In genomic region chr6:86361373-86361772, GRCm38 (mm10) we compare ENCODE assay signal across 26 mouse cellular contexts. TPM values are rescaled to one million over a fixed set of nuclear protein-coding genes. Genes with fewer than 3 reads are reported as not detected.
DNase-seq lines count a peak whose midpoint lies in the region; ATAC-seq and TF ChIP-seq lines count a peak whose summit lies in the region.
"Had no signal": no experiment of that assay in that cellular context is flagged by ENCODE, and none has a peak within 500 bp of the region (broad histone marks: within the 10 kb centered on the region; RNA-seq: fewer than 3 reads in every experiment).

No protein-coding gene starts in this region.

- no peak overlapping the region for H3K4me2 ChIP-seq in forebrain, postnatal 0 days (ENCODE audit: low read depth)
- H3K4me2 ChIP-seq in forebrain, embryonic 15.5 days (replicated peaks), result no peak overlapping the region
- no peak overlapping the region for H3K4me2 ChIP-seq in liver, embryonic 14.5 days (ENCODE audit: low read depth)
- H3K4me2 ChIP-seq in liver, embryonic 11.5 days, result no peak overlapping the region
- H3K4me2 ChIP-seq: heart, embryonic 15.5 days; hindbrain, embryonic 15.5 days; lung, embryonic 15.5 days; neural tube, embryonic 13.5 days had no signal

- H3K4me3 ChIP-seq in forebrain, postnatal 0 days (ENCODE audit: low read depth, low read length), result no peak overlapping the region
- no peak overlapping the region for H3K4me3 ChIP-seq in forebrain, embryonic 15.5 days
- no peak overlapping the region for H3K4me3 ChIP-seq in liver, embryonic 14.5 days (ENCODE audit: insufficient read depth in 1 of 2, low read depth in 2 of 2, low read length in 2 of 2)
- H3K4me3 ChIP-seq in liver, embryonic 11.5 days (ENCODE audit: low read depth, low read length), result no peak overlapping the region
- H3K4me3 ChIP-seq: forebrain, embryonic 10.5 days; heart, embryonic 15.5 days; hindbrain, embryonic 15.5 days; limb, embryonic 10.5 days; lung, embryonic 15.5 days; megakaryocyte, embryonic 14.5 days; myocyte; neural tube, embryonic 13.5 days had no signal

- peaks cover 5% of the 10 kb centered on the region; the same call in 1 of the 2 replicates for H3K4me1 ChIP-seq in forebrain, postnatal 0 days (ENCODE audit: insufficient read depth)
- H3K4me1 ChIP-seq in forebrain, embryonic 15.5 days, result peaks cover 8% of the 10 kb centered on the region
- H3K4me1 ChIP-seq in liver, embryonic 14.5 days (replicated peaks; ENCODE audit: control insufficient read depth in 2 of 2, insufficient read depth in 2 of 2, low read length in 1 of 2), result peaks cover under 1 to 5% of the 10 kb centered on the region in 2 experiments; a peak in 3 of 4 replicates
- peaks cover 5% of the 10 kb centered on the region for H3K4me1 ChIP-seq in liver, embryonic 11.5 days (replicated peaks; ENCODE audit: control insufficient read depth, insufficient read depth, low read length)

- DNase-seq in forebrain, postnatal 0 days, result no peak
- no peak for DNase-seq in liver, embryonic 14.5 days (ENCODE audit: low read depth in 3 of 3, low spot score in 3 of 3)
- DNase-seq in liver, embryonic 11.5 days (ENCODE audit: low spot score), result no peak
- peak; percentile 48 for DNase-seq in ES-CJ7 (ENCODE audit: low read depth, low spot score)
- DNase-seq in induced T-regulatory cell, adult 2 months (ENCODE audit: low read depth), result peak; percentile 22
- DNase-seq in urinary bladder, postnatal 10 days (ENCODE audit: low spot score), result no peak
- DNase-seq: cerebellum, adult 11-12 months; cerebellum, postnatal 10 days; gastrocnemius, postnatal 36 days; heart, postnatal 36 days; liver; lung, postnatal 36 days; midbrain, embryonic 14.5 days; retina, postnatal 1 day; right cerebral cortex, postnatal 25 days; spleen, adult 18-20 months; thymus, postnatal 36 days had no signal

- TF ChIP-seq CTCF in forebrain, postnatal 0 days (IDR thresholded peaks at IDR 0.05; ENCODE audit: low read depth), result peak; percentile 37
- peak; percentile 39 for TF ChIP-seq CTCF in liver, embryonic 14.5 days (IDR thresholded peaks at IDR 0.05; ENCODE audit: low read depth)

- no peak overlapping the region for H3K9ac ChIP-seq in forebrain, postnatal 0 days
- H3K9ac ChIP-seq in forebrain, embryonic 15.5 days (replicated peaks), result no peak overlapping the region
- H3K9ac ChIP-seq in liver, embryonic 14.5 days (replicated peaks), result no peak overlapping the region
- no peak overlapping the region for H3K9ac ChIP-seq in liver, embryonic 11.5 days (ENCODE audit: low read depth, low read length)
- H3K9ac ChIP-seq: heart, embryonic 15.5 days; hindbrain, embryonic 15.5 days; lung, embryonic 15.5 days; neural tube, embryonic 13.5 days had no signal

- no peak overlapping the region for H3K27ac ChIP-seq in forebrain, postnatal 0 days (ENCODE audit: low read depth, low read length)
- H3K27ac ChIP-seq in forebrain, embryonic 15.5 days (replicated peaks), result no peak overlapping the region
- H3K27ac ChIP-seq in liver, embryonic 14.5 days, result no peak overlapping the region
- no peak overlapping the region for H3K27ac ChIP-seq in liver, embryonic 11.5 days (ENCODE audit: low read depth, low read length)
- H3K27ac ChIP-seq: forebrain, embryonic 10.5 days; heart, embryonic 15.5 days; hindbrain, embryonic 15.5 days; limb, embryonic 10.5 days; lung, embryonic 15.5 days; neural tube, embryonic 13.5 days had no signal

- 90% methylated on average over 7 of the region's 7 CpGs for WGBS in forebrain, postnatal 0 days
- WGBS in forebrain, embryonic 15.5 days, result 90% methylated on average over 7 of the region's 7 CpGs
- WGBS in liver, embryonic 14.5 days (ENCODE audit: insufficient replicate concordance), result 73% methylated on average over 7 of the region's 7 CpGs
- 81% methylated on average over 7 of the region's 7 CpGs for WGBS in liver, embryonic 11.5 days

- H3K9me3 ChIP-seq in forebrain, postnatal 0 days (ENCODE audit: low read length), result no peaks in the 10 kb centered on the region
- H3K9me3 ChIP-seq in forebrain, embryonic 15.5 days, result no peaks in the 10 kb centered on the region
- H3K9me3 ChIP-seq in liver, embryonic 14.5 days (ENCODE audit: control insufficient read depth, low read length), result no peaks in the 10 kb centered on the region
- no peaks in the 10 kb centered on the region for H3K9me3 ChIP-seq in liver, embryonic 11.5 days (ENCODE audit: control insufficient read depth, low read length)
- H3K9me3 ChIP-seq: forebrain, embryonic 10.5 days; heart, embryonic 15.5 days; hindbrain, embryonic 15.5 days; limb, embryonic 10.5 days; lung, embryonic 15.5 days had no signal

- H3K36me3 ChIP-seq in forebrain, postnatal 0 days (ENCODE audit: insufficient read depth), result no peaks in the 10 kb centered on the region
- H3K36me3 ChIP-seq in forebrain, embryonic 15.5 days, result no peaks in the 10 kb centered on the region
- H3K36me3 ChIP-seq in liver, embryonic 14.5 days (replicated peaks; ENCODE audit: control insufficient read depth, insufficient read depth, low read depth), result no peaks in the 10 kb centered on the region
- H3K36me3 ChIP-seq in liver, embryonic 11.5 days (ENCODE audit: control insufficient read depth, insufficient read depth, low read length), result no peaks in the 10 kb centered on the region
- H3K36me3 ChIP-seq: forebrain, embryonic 10.5 days; heart, embryonic 15.5 days; hindbrain, embryonic 15.5 days; limb, embryonic 10.5 days; lung, embryonic 15.5 days; neural tube, embryonic 13.5 days had no signal

- TF ChIP-seq EP300 in liver, embryonic 14.5 days (IDR thresholded peaks at IDR 0.05; ENCODE audit: low read depth), result no peak

- no peak for ATAC-seq in forebrain, postnatal 0 days
- no peak for ATAC-seq in forebrain, embryonic 15.5 days (replicated peaks)
- ATAC-seq in liver, embryonic 14.5 days (ENCODE audit: insufficient read depth), result no peak
- no peak for ATAC-seq in liver, embryonic 11.5 days (replicated peaks; ENCODE audit: low FRiP score)

- H3K27me3 ChIP-seq in forebrain, postnatal 0 days (ENCODE audit: insufficient read depth, low read length), result no peaks in the 10 kb centered on the region
- no peaks in the 10 kb centered on the region for H3K27me3 ChIP-seq in forebrain, embryonic 15.5 days
- H3K27me3 ChIP-seq in liver, embryonic 14.5 days (ENCODE audit: control insufficient read depth, insufficient read depth, low read length), result no peaks in the 10 kb centered on the region
- H3K27me3 ChIP-seq in liver, embryonic 11.5 days (replicated peaks; ENCODE audit: control insufficient read depth, insufficient read depth, low read length), result no peaks in the 10 kb centered on the region
- H3K27me3 ChIP-seq: heart, embryonic 15.5 days; hindbrain, embryonic 15.5 days; lung, embryonic 15.5 days; neural tube, embryonic 13.5 days had no signal

RNA-seq across cellular contexts. Expression of gene Fam136a, which starts 4.1 kb away (rescaled TPM):
- 65.9 and 85.8 TPM in 2 replicates for total RNA-seq in forebrain, postnatal 0 days (2014; rRNA removed)
- polyA plus RNA-seq in forebrain, postnatal 0 days (2015; fragmentation: Nextera tagmentation; extraction: Ambion mirVana), result 75.1 and 75.2 TPM in 2 replicates
- polyA plus RNA-seq in forebrain, embryonic 15.5 days (2015; fragmentation: Nextera tagmentation; extraction: Ambion mirVana), result 119 and 123 TPM in 2 replicates
- polyA plus RNA-seq in liver, embryonic 14.5 days (2012; rRNA removed), result 15.5 and 27.6 TPM in 2 replicates
- 62.8 and 64.8 TPM in 2 replicates for polyA plus RNA-seq in liver, embryonic 14.5 days (2014; fragmentation: Nextera tagmentation; extraction: Ambion mirVana)
- 188 and 198 TPM in 2 replicates for polyA plus RNA-seq in liver, embryonic 11.5 days (2014; fragmentation: Nextera tagmentation; extraction: Ambion mirVana)

RNA-seq across cellular contexts. Expression of gene Snrpg, which starts 9.7 kb away (rescaled TPM):
- 72.0 and 101 TPM in 2 replicates for total RNA-seq in forebrain, postnatal 0 days (2014; rRNA removed)
- 308 and 448 TPM in 2 replicates for polyA plus RNA-seq in forebrain, postnatal 0 days (2015; fragmentation: Nextera tagmentation; extraction: Ambion mirVana)
- polyA plus RNA-seq in forebrain, embryonic 15.5 days (2015; fragmentation: Nextera tagmentation; extraction: Ambion mirVana), result 510 and 573 TPM in 2 replicates
- polyA plus RNA-seq in liver, embryonic 14.5 days (2012; rRNA removed), result 91.4 and 135 TPM in 2 replicates
- polyA plus RNA-seq in liver, embryonic 14.5 days (2014; fragmentation: Nextera tagmentation; extraction: Ambion mirVana), result 440 and 462 TPM in 2 replicates
- 741 and 785 TPM in 2 replicates for polyA plus RNA-seq in liver, embryonic 11.5 days (2014; fragmentation: Nextera tagmentation; extraction: Ambion mirVana)

RNA-seq across cellular contexts. Expression of gene Pcyox1, which starts 35.6 kb away (rescaled TPM):
- total RNA-seq in forebrain, postnatal 0 days (2014; rRNA removed), result 105 and 113 TPM in 2 replicates
- polyA plus RNA-seq in forebrain, postnatal 0 days (2015; fragmentation: Nextera tagmentation; extraction: Ambion mirVana), result 90.1 and 99.2 TPM in 2 replicates
- polyA plus RNA-seq in forebrain, embryonic 15.5 days (2015; fragmentation: Nextera tagmentation; extraction: Ambion mirVana), result 102 and 110 TPM in 2 replicates
- 17.7 and 22.0 TPM in 2 replicates for polyA plus RNA-seq in liver, embryonic 14.5 days (2012; rRNA removed)
- polyA plus RNA-seq in liver, embryonic 14.5 days (2014; fragmentation: Nextera tagmentation; extraction: Ambion mirVana), result 37.7 and 39.4 TPM in 2 replicates
- polyA plus RNA-seq in liver, embryonic 11.5 days (2014; fragmentation: Nextera tagmentation; extraction: Ambion mirVana), result 57.7 and 66.8 TPM in 2 replicates

RNA-seq across cellular contexts. Expression of gene Tia1, which starts 42.6 kb away (rescaled TPM):
- 201 and 252 TPM in 2 replicates for total RNA-seq in forebrain, postnatal 0 days (2014; rRNA removed)
- polyA plus RNA-seq in forebrain, postnatal 0 days (2015; fragmentation: Nextera tagmentation; extraction: Ambion mirVana), result 150 and 191 TPM in 2 replicates
- 396 and 401 TPM in 2 replicates for polyA plus RNA-seq in forebrain, embryonic 15.5 days (2015; fragmentation: Nextera tagmentation; extraction: Ambion mirVana)
- polyA plus RNA-seq in liver, embryonic 14.5 days (2012; rRNA removed), result 13.5 and 14.7 TPM in 2 replicates
- polyA plus RNA-seq in liver, embryonic 14.5 days (2014; fragmentation: Nextera tagmentation; extraction: Ambion mirVana), result 16.0 and 16.9 TPM in 2 replicates
- polyA plus RNA-seq in liver, embryonic 11.5 days (2014; fragmentation: Nextera tagmentation; extraction: Ambion mirVana), result 93.5 and 95.5 TPM in 2 replicates

Comparison
In these comparisons a context has a peak if more than half of its experiments do, and no peak if none do; other contexts are left out.
1. DNase-seq: peak in ES-CJ7 (single experiment) and induced T-regulatory cell, adult 2 months (single experiment); none in forebrain, postnatal 0 days (single experiment), liver, embryonic 14.5 days (0 of 3), liver, embryonic 11.5 days (single experiment) and urinary bladder, postnatal 10 days (single experiment).